Mouse (Mus musculus): ENCODE results near the gene Phf20.

GRCm38 (mm10) chr2:156203917-156204316 is 7.7 kb downstream of the Phf20 start:
- no peak for TF ChIP-seq EP300 (IDR thresholded peaks at IDR 0.05; ENCODE audit: low read depth)
- no peak for TF ChIP-seq CTCF (IDR thresholded peaks at IDR 0.05; ENCODE audit: low read depth)
